Mouse (Mus musculus): Measurements from ENCODE around the gene Cep131. TPM values are rescaled to one million over a fixed set of nuclear protein-coding genes. Genes with fewer than 3 reads are reported as not detected.

Cep131 gene
- polyA plus RNA-seq, 1 experiment from 2014 or later = 30.7 TPM

- 37% methylated on average over 3 of the region's 3 CpGs for WGBS
These were observed 52.3 kb downstream of the Cep131 start for GRCm38 (mm10) chr11:120034306-120034705.

GRCm38 (mm10) chr11:120033473-120033872 is 53.2 kb downstream of the Cep131 start:
- Histone ChIP-seq H3K4me2 (replicated peaks) (no peak overlapping the region), H3K27ac (replicated peaks) (no peak overlapping the region), H3K4me1 (peaks cover 19% of the 10 kb centered on the region), H3K9ac (no peak overlapping the region), H3K9me3 (replicated peaks) (no peaks in the 10 kb centered on the region), H3K27me3 (no peaks in the 10 kb centered on the region), H3K36me3 (no peaks in the 10 kb centered on the region), H3K4me3 (replicated peaks) (no peak overlapping the region)
- ATAC-seq (ENCODE audit: insufficient number of reproducible peaks, low FRiP score, low TSS enrichment, low read depth) = no peak
- WGBS = 69% methylated on average over 3 of the region's 3 CpGs

More at GRCm38 (mm10) chr11:120034306-120034705, 52.3 kb downstream of the Cep131 start:
- H3K27ac ChIP-seq (replicated peaks) = peak overlapping the region; percentile 48; the same call in 1 of the 2 replicates
- no peaks in the 10 kb centered on the region for H3K27me3 ChIP-seq
- no peak overlapping the region for H3K4me2 ChIP-seq (replicated peaks)
- H3K4me3 ChIP-seq (replicated peaks) = no peak overlapping the region
- H3K36me3 ChIP-seq = no peaks in the 10 kb centered on the region
- H3K4me1 ChIP-seq = peaks cover 19% of the 10 kb centered on the region
- no peak for ATAC-seq (ENCODE audit: insufficient number of reproducible peaks, low FRiP score, low TSS enrichment, low read depth)
- H3K9ac ChIP-seq = no peak overlapping the region
- no peaks in the 10 kb centered on the region for H3K9me3 ChIP-seq (replicated peaks)

GRCm38 (mm10) chr11:120032052-120032451 is 54.6 kb downstream of the Cep131 start:
- no peaks in the 10 kb centered on the region for H3K27me3 ChIP-seq
- no peak overlapping the region for H3K27ac ChIP-seq (replicated peaks)
- 33% methylated on average over 8 of the region's 8 CpGs for WGBS
- no peak for ATAC-seq (ENCODE audit: insufficient number of reproducible peaks, low FRiP score, low TSS enrichment, low read depth)
- H3K4me2 ChIP-seq (replicated peaks) = no peak overlapping the region
- H3K4me1 ChIP-seq = peaks cover 19% of the 10 kb centered on the region
- H3K9me3 ChIP-seq (replicated peaks) = no peaks in the 10 kb centered on the region
- no peaks in the 10 kb centered on the region for H3K36me3 ChIP-seq
- no peak overlapping the region for H3K9ac ChIP-seq
- no peak overlapping the region for H3K4me3 ChIP-seq (replicated peaks)

- ATAC-seq (ENCODE audit: insufficient number of reproducible peaks, low FRiP score, low TSS enrichment, low read depth) = no peak
These were observed 56.3 kb downstream of the Cep131 start for GRCm38 (mm10) chr11:120030145-120030901.

GRCm38 (mm10) chr11:120029431-120030144 is 57.0 kb downstream of the Cep131 start:
- WGBS = 37% methylated on average over 9 of the region's 9 CpGs
- Histone ChIP-seq H3K27me3 (no peaks in the 10 kb centered on the region), H3K4me1 (peaks cover 16% of the 10 kb centered on the region), H3K36me3 (no peaks in the 10 kb centered on the region), H3K4me3 (replicated peaks) (no peak overlapping the region), H3K4me2 (replicated peaks) (no peak overlapping the region), H3K27ac (replicated peaks) (no peak overlapping the region), H3K9me3 (replicated peaks) (no peaks in the 10 kb centered on the region), H3K9ac (no peak overlapping the region)
- no peak for ATAC-seq (ENCODE audit: insufficient number of reproducible peaks, low FRiP score, low TSS enrichment, low read depth)

More at GRCm38 (mm10) chr11:120030145-120030901, 56.3 kb downstream of the Cep131 start:
- Histone ChIP-seq H3K4me2 (replicated peaks) (no peak overlapping the region), H3K4me3 (replicated peaks) (no peak overlapping the region), H3K27me3 (no peaks in the 10 kb centered on the region), H3K9me3 (replicated peaks) (no peaks in the 10 kb centered on the region), H3K4me1 (peaks cover 19% of the 10 kb centered on the region), H3K27ac (replicated peaks) (no peak overlapping the region), H3K9ac (no peak overlapping the region), H3K36me3 (no peaks in the 10 kb centered on the region)
- WGBS = 29% methylated on average over 10 of the region's 10 CpGs

- no peak for ATAC-seq (ENCODE audit: insufficient number of reproducible peaks, low FRiP score, low TSS enrichment, low read depth)
- WGBS = 77% methylated on average over 18 of the region's 18 CpGs
- peaks cover 16% of the 10 kb centered on the region for H3K4me1 ChIP-seq
These were observed 58.1 kb downstream of the Cep131 start for GRCm38 (mm10) chr11:120028319-120029092.

GRCm38 (mm10) chr11:120026941-120027340 is 59.7 kb downstream of the Cep131 start:
- ATAC-seq (ENCODE audit: insufficient number of reproducible peaks, low FRiP score, low TSS enrichment, low read depth) = no peak
- Histone ChIP-seq H3K4me2 (replicated peaks) (no peak overlapping the region), H3K4me3 (replicated peaks) (no peak overlapping the region), H3K27me3 (no peaks in the 10 kb centered on the region), H3K36me3 (no peaks in the 10 kb centered on the region), H3K27ac (replicated peaks) (no peak overlapping the region), H3K9me3 (replicated peaks) (no peaks in the 10 kb centered on the region), H3K4me1 (peaks cover 10% of the 10 kb centered on the region), H3K9ac (no peak overlapping the region)
- WGBS = 76% methylated on average over 3 of the region's 3 CpGs

More at GRCm38 (mm10) chr11:120028319-120029092, 58.1 kb downstream of the Cep131 start:
- no peak overlapping the region for H3K4me2 ChIP-seq (replicated peaks)
- H3K36me3 ChIP-seq = no peaks in the 10 kb centered on the region
- H3K4me3 ChIP-seq (replicated peaks) = no peak overlapping the region
- H3K9ac ChIP-seq = no peak overlapping the region
- no peak overlapping the region for H3K27ac ChIP-seq (replicated peaks)
- no peaks in the 10 kb centered on the region for H3K27me3 ChIP-seq
- H3K9me3 ChIP-seq (replicated peaks) = no peaks in the 10 kb centered on the region

GRCm38 (mm10) chr11:120022841-120023240 is 63.8 kb downstream of the Cep131 start:
- 59% methylated on average over 12 of the region's 12 CpGs for WGBS
- ATAC-seq (ENCODE audit: insufficient number of reproducible peaks, low FRiP score, low TSS enrichment, low read depth) = no peak; the same call in 1 of the 2 replicates
- Histone ChIP-seq H3K9ac (no peak overlapping the region), H3K36me3 (no peaks in the 10 kb centered on the region), H3K27ac (replicated peaks) (no peak overlapping the region), H3K9me3 (replicated peaks) (no peaks in the 10 kb centered on the region), H3K4me1 (no peaks in the 10 kb centered on the region), H3K27me3 (no peaks in the 10 kb centered on the region), H3K4me3 (replicated peaks) (no peak overlapping the region), H3K4me2 (replicated peaks) (no peak overlapping the region)

GRCm38 (mm10) chr11:120022216-120022615 is 64.4 kb downstream of the Cep131 start:
- Histone ChIP-seq H3K4me3 (replicated peaks) (no peak overlapping the region), H3K4me1 (no peaks in the 10 kb centered on the region), H3K9me3 (replicated peaks) (no peaks in the 10 kb centered on the region), H3K4me2 (replicated peaks) (no peak overlapping the region), H3K9ac (no peak overlapping the region), H3K36me3 (no peaks in the 10 kb centered on the region), H3K27me3 (no peaks in the 10 kb centered on the region), H3K27ac (replicated peaks) (no peak overlapping the region)
- ATAC-seq (ENCODE audit: insufficient number of reproducible peaks, low FRiP score, low TSS enrichment, low read depth) = no peak
- WGBS = 39% methylated on average over 8 of the region's 8 CpGs

GRCm38 (mm10) chr11:120021367-120021766 is 65.3 kb downstream of the Cep131 start:
- Histone ChIP-seq H3K9ac (no peak overlapping the region), H3K36me3 (no peaks in the 10 kb centered on the region), H3K4me3 (replicated peaks) (no peak overlapping the region), H3K4me2 (replicated peaks) (no peak overlapping the region), H3K27ac (replicated peaks) (no peak overlapping the region), H3K27me3 (no peaks in the 10 kb centered on the region), H3K4me1 (no peaks in the 10 kb centered on the region), H3K9me3 (replicated peaks) (no peaks in the 10 kb centered on the region)
- no peak for ATAC-seq (ENCODE audit: insufficient number of reproducible peaks, low FRiP score, low TSS enrichment, low read depth)
- WGBS = 90% methylated on average over 16 of the region's 16 CpGs
